Mouse (Mus musculus): ENCODE data around the gene Abca12.

GRCm38 (mm10) chr1:71407711-71408110 lies 7.0 kb downstream of the Abca12 start:
- TF ChIP-seq CTCF (IDR thresholded peaks at IDR 0.05; ENCODE audit: low read depth, low read length) = no peak
- no peak for TF ChIP-seq POLR2A (IDR thresholded peaks at IDR 0.05; ENCODE audit: borderline replicate concordance, low read depth, low read length)

All from bone marrow macrophage, adult 2 months (primary cell).